Mouse (Mus musculus) midbrain, embryonic 16.5 days (tissue): ENCODE results near the gene Kcnb1. TPM values are rescaled to one million over a fixed set of nuclear protein-coding genes. Genes with fewer than 3 reads are reported as not detected.

ENCODE experiments used
- ATAC-seq: fragments of 200-750 bp; cut with Nextera tagmentation; 2 replicates; pipeline ENCODE4 v1.8.0; 2017; ENCODE audit warnings: moderate TSS enrichment
- H3K27ac ChIP-seq: fragments of 300-500 bp; sonication (generic); 2 replicates; pipeline ENCODE4 v1.5.1; 2014; ENCODE audit warnings: mild to moderate bottlenecking, low read length, mixed read lengths
- H3K27me3 ChIP-seq: fragments of 300-500 bp; sonication (generic); 2 replicates; pipeline ENCODE4 v1.6.1; 2014; ENCODE audit warnings: low read depth, low read length, mixed read lengths; ENCODE audit not compliant: control insufficient read depth, insufficient read depth
- H3K36me3 ChIP-seq: fragments of 300-500 bp; sonication (generic); 2 replicates; pipeline ENCODE4 v1.6.1; 2014; ENCODE audit warnings: mild to moderate bottlenecking, low read length, moderate library complexity, mixed read lengths; ENCODE audit not compliant: control insufficient read depth, insufficient read depth
- H3K4me1 ChIP-seq: fragments of 300-500 bp; sonication (generic); 2 replicates; pipeline ENCODE4 v1.6.1; 2014; ENCODE audit warnings: mild to moderate bottlenecking, low read length, mixed read lengths; ENCODE audit not compliant: control insufficient read depth, insufficient read depth
- H3K4me2 ChIP-seq: fragments of 300-500 bp; sonication (generic); 2 replicates; pipeline ENCODE4 v1.6.1; 2014; ENCODE audit warnings: mild to moderate bottlenecking, low read length, mixed read lengths
- H3K4me3 ChIP-seq: fragments of 300-500 bp; sonication (generic); 2 replicates; pipeline ENCODE4 v1.5.1; 2014; ENCODE audit warnings: low read depth, mild to moderate bottlenecking, low read length, moderate library complexity, mixed read lengths
- H3K9ac ChIP-seq: fragments of 300-500 bp; sonication (generic); 2 replicates; pipeline ENCODE4 v1.6.1; 2014; ENCODE audit warnings: low read depth, low read length, mixed read lengths
- H3K9me3 ChIP-seq: fragments of 300-500 bp; sonication (generic); replicated peaks from 2 replicates; pipeline ENCODE4 v1.6.1; 2014; ENCODE audit warnings: mild to moderate bottlenecking, low read length, mixed read lengths; ENCODE audit not compliant: control insufficient read depth, poor library complexity, severe bottlenecking
- WGBS: fragments of 180-500 bp; shearing (Covaris S2); extraction: QIAGEN DNeasy Blood & Tissue Kit; methylation state at CpG from one replicate; pipeline ENCODE4 v1.1.7; 2014; 5-methylcytosine and 5-hydroxymethylcytosine counted together
- polyA plus RNA-seq: library from polyadenylated mRNA; unstranded; fragments of >200 nt; fragmentation: Nextera tagmentation; extraction: Ambion mirVana; gene quantifications from 2 replicates; pipeline ENCODE4 v1.2.1, GENCODE M21; 2015

The Kcnb1 gene
- polyA plus RNA-seq, 1 experiment from 2014 or later = 3.9 TPM

- Histone ChIP-seq H3K4me2 (no peak overlapping the region), H3K27me3 (no peaks in the 10 kb centered on the region), H3K9me3 (no peaks in the 10 kb centered on the region; the same call in 1 of the 2 replicates), H3K36me3 (peaks cover 10% of the 10 kb centered on the region; the same call in 1 of the 2 replicates), H3K9ac (no peak overlapping the region), H3K4me3 (no peak overlapping the region), H3K27ac (no peak overlapping the region), H3K4me1 (peaks cover 2% of the 10 kb centered on the region; the same call in 1 of the 2 replicates)
- ATAC-seq = no peak
- 73% methylated on average over 8 of the region's 8 CpGs for WGBS
These were observed 8.9 kb downstream of the Kcnb1 start for GRCm38 (mm10) chr2:167181096-167181495.

- Histone ChIP-seq H3K27ac (no peak overlapping the region), H3K27me3 (no peaks in the 10 kb centered on the region), H3K4me3 (no peak overlapping the region), H3K36me3 (peaks cover 10% of the 10 kb centered on the region; the same call in 1 of the 2 replicates), H3K4me1 (0 out of 2 replicates have a peak, but pooled peaks cover 2% of the 10 kb centered on the region), H3K9me3 (no peaks in the 10 kb centered on the region; the same call in 1 of the 2 replicates), H3K9ac (no peak overlapping the region), H3K4me2 (no peak overlapping the region)
- 87% methylated on average over 10 of the region's 10 CpGs for WGBS
- no peak for ATAC-seq
These were observed 10.7 kb downstream of the Kcnb1 start for GRCm38 (mm10) chr2:167179301-167179700.

GRCm38 (mm10) chr2:167177231-167177641 is 12.7 kb downstream of the Kcnb1 start:
- Histone ChIP-seq H3K36me3 (peaks cover 4% of the 10 kb centered on the region), H3K27me3 (no peaks in the 10 kb centered on the region), H3K9me3 (no peaks in the 10 kb centered on the region), H3K4me1 (no peaks in the 10 kb centered on the region), H3K27ac (no peak overlapping the region), H3K4me3 (no peak overlapping the region), H3K4me2 (no peak overlapping the region), H3K9ac (no peak overlapping the region)
- 57% methylated on average over 10 of the region's 10 CpGs for WGBS
- no peak for ATAC-seq

DNA sequence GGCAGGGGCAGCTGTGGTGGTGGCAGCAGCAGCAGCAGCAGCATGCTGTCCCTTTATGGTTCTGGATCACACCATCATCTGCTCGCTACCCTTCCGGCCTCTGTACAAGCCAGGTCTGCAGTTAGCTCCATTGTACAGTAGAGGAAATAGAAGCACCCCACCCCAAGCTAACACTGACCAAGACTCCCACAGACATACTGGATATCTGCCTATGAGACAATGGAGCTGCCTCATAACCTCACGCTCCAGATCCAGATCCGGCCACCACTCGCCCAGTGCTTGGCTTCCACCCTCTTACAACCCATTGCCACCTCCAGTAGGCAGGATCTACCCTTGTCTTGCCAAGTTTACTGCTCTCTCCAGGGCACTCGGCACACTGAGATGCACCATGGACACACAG is 14.7 kb downstream of the Kcnb1 start:
- H3K4me1 ChIP-seq = no peaks in the 10 kb centered on the region
- no peak overlapping the region for H3K4me3 ChIP-seq
- no peak overlapping the region for H3K9ac ChIP-seq
- WGBS = 94% methylated on average over 6 of the region's 6 CpGs
- peaks cover 4% of the 10 kb centered on the region for H3K36me3 ChIP-seq
- H3K9me3 ChIP-seq = no peaks in the 10 kb centered on the region
- H3K27ac ChIP-seq = no peak overlapping the region
- no peak for ATAC-seq
- no peaks in the 10 kb centered on the region for H3K27me3 ChIP-seq
- H3K4me2 ChIP-seq = no peak overlapping the region

DNA sequence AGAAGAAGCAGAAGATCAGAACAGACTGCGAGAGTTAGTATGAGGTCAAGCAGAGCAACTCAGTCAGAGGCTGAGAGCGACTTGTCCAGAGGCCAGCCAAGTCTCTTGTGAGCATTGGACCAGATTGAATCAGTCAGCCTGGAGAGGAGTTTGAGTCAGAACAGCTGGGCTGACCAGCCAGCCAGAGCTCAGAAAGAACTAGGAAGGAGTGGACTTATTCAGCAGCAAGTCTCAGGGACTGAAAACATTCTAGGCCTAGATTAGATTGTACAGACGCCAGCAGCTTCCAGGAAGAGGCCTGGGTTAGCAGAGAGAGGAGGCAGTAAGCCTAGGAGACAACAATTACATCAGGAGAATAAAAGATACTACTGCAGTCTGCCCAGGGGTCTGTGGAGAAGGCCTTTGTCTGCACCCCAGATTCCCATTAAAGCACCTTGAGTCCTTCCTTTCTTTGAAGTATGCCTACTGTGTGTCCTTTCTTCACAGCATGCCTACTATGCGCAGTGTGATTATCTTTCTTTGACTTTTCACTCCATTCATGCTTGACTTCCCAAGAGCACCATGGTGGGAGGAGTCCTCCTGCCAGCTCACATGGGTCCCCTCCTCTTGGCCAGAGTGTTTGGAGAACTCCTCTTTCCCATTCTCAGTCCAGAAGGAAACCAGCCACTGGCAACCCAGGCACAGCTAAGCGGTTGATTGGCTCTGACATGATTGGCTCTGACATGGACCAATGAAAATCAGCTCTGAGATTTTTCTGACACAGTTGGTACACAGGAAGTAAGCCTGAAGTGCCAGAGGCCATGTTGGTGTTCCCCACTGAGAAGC is 16.7 kb downstream of the Kcnb1 start:
- no peak for ATAC-seq
- Histone ChIP-seq H3K4me1 (no peaks in the 10 kb centered on the region), H3K9me3 (no peaks in the 10 kb centered on the region), H3K27me3 (no peaks in the 10 kb centered on the region), H3K36me3 (peaks cover 4% of the 10 kb centered on the region), H3K27ac (no peak overlapping the region), H3K4me3 (no peak overlapping the region), H3K9ac (no peak overlapping the region), H3K4me2 (no peak overlapping the region)
- WGBS = 70% methylated on average over 5 of the region's 5 CpGs

DNA sequence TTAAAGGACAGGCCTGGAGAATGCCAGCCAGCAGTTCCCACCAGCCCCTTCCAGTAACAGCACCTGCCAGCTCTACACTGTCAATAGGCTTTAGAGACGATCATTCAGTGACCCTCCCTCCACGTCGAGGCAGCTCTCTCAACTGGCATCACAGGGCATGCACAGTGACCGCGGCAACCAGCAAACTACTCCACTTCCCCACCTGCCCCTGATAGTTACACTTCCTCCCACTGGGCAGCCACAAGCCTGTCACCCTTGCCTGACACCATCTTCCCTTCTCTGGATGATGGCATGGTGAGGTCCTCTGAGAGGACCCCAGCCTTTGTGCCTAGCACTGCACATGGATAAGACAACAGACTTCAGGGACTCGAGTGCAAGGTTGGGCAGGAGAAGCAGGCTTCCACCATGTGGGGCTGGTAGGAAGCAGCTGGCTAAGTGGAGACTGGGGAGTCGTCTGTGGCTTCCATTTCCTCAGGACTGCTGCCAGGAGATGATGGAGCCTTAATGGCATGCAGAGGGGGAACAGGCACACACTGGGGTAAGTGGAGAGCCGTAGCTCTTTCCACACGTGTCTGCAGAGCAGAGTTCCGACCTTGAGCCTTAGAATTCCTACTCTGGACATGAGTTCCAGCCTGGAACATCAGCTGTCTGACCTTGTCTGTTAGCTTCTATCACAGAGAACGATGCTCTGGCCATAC is 22.3 kb downstream of the Kcnb1 start:
- WGBS = 65% methylated on average over 11 of the region's 11 CpGs
- Histone ChIP-seq H3K4me1 (no peaks in the 10 kb centered on the region), H3K9me3 (no peaks in the 10 kb centered on the region), H3K4me2 (no peak overlapping the region), H3K27me3 (no peaks in the 10 kb centered on the region), H3K36me3 (no peaks in the 10 kb centered on the region; the same call in 1 of the 2 replicates), H3K27ac (no peak overlapping the region), H3K4me3 (no peak overlapping the region), H3K9ac (no peak overlapping the region)
- no peak for ATAC-seq

DNA sequence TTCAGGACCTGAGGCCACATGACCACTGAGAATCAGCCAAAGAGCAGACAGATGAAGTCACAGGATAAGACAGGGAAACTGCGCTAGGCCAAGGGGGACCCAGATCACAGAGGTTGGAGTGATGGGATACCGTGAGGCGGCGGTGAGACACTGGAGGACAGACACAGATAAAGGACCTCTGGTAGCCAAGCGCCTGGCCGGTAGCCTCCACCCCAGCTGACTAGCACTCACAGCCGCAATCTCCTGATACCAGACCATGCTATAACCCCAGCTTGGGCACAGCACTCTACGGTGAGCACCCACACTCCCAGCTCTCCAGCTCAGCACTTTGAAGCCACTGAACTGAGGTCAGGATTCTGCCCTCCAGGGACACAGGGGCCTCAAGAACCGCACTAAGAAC is 26.4 kb downstream of the Kcnb1 start:
- Histone ChIP-seq H3K9me3 (no peaks in the 10 kb centered on the region), H3K9ac (no peak overlapping the region), H3K4me1 (no peaks in the 10 kb centered on the region), H3K36me3 (peaks cover 2% of the 10 kb centered on the region; the same call in 1 of the 2 replicates), H3K4me3 (no peak overlapping the region), H3K27me3 (no peaks in the 10 kb centered on the region), H3K27ac (no peak overlapping the region), H3K4me2 (no peak overlapping the region)
- no peak for ATAC-seq
- 96% methylated on average over 9 of the region's 9 CpGs for WGBS

DNA sequence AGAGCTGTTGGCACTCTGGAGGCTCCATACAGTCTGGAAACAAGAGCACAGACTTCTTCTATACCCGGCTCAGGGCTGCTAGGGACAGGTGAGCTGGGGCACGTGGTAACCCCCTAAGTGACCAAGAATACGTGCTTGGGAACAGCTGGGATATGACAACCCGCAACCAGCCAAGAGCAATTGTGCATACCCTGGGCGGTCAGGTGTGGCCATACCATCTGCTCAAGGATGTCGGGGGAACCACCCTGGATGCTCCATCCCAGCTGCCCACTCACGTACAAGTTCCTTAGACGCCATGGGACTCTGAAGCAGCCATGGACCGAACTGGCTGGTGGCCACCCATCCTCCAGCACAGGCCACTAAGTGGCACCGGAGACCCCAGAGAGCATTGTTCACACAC is 26.8 kb downstream of the Kcnb1 start:
- H3K4me1 ChIP-seq = no peaks in the 10 kb centered on the region
- ATAC-seq = no peak
- peaks cover 2% of the 10 kb centered on the region; the same call in 1 of the 2 replicates for H3K36me3 ChIP-seq
- H3K9me3 ChIP-seq = no peaks in the 10 kb centered on the region
- H3K4me3 ChIP-seq = no peak overlapping the region
- H3K9ac ChIP-seq = no peak overlapping the region
- WGBS = 95% methylated on average over 10 of the region's 10 CpGs
- H3K4me2 ChIP-seq = no peak overlapping the region
- no peak overlapping the region for H3K27ac ChIP-seq
- no peaks in the 10 kb centered on the region for H3K27me3 ChIP-seq

- Histone ChIP-seq H3K9ac (no peak overlapping the region), H3K36me3 (peaks cover 2% of the 10 kb centered on the region; the same call in 1 of the 2 replicates), H3K27me3 (no peaks in the 10 kb centered on the region), H3K4me2 (no peak overlapping the region), H3K4me1 (no peaks in the 10 kb centered on the region), H3K27ac (no peak overlapping the region), H3K9me3 (no peaks in the 10 kb centered on the region), H3K4me3 (no peak overlapping the region)
- no peak for ATAC-seq
- WGBS = 71% methylated on average over 10 of the region's 10 CpGs
These were observed 27.4 kb downstream of the Kcnb1 start for GRCm38 (mm10) chr2:167162516-167163021.
